Mouse (Mus musculus) cortical plate, adult 2 months (tissue): Measurements from ENCODE around the gene Pnp.

Experiments used
- CTCF ChIP-seq: fragments of 200-500 bp; IDR thresholded peaks from 2 replicates; pipeline ENCODE4 v1.5.1; 2011; ENCODE audit warnings: mild to moderate bottlenecking, control low read depth, low read length; ENCODE audit not compliant: insufficient read depth; ENCODE audit errors: extremely low read depth
- POLR2A ChIP-seq: fragments of 200-500 bp; IDR thresholded peaks from 2 replicates; pipeline ENCODE4 v1.6.1; 2011; ENCODE audit warnings: mild to moderate bottlenecking, low read length, control low read depth; ENCODE audit not compliant: insufficient read depth; ENCODE audit errors: extremely low read depth

GRCm38 (mm10) chr14:50943932-50944667 is 13.2 kb downstream of the Pnp start, which contains the start of gene Gm49342:
- TF ChIP-seq POLR2A (peak; percentile 94), CTCF (no peak)
